Mouse (Mus musculus): ENCODE results near the gene Reck. TPM values are rescaled to one million over a fixed set of nuclear protein-coding genes. Genes with fewer than 3 reads are reported as not detected.

The Reck gene
- 1 to 10 TPM in 1 of 2 experiments, under 1 TPM in 1; 0.06 to 6.3 TPM for polyA plus RNA-seq (2012; fragmentation: generic; extraction: Trizol)

DNA sequence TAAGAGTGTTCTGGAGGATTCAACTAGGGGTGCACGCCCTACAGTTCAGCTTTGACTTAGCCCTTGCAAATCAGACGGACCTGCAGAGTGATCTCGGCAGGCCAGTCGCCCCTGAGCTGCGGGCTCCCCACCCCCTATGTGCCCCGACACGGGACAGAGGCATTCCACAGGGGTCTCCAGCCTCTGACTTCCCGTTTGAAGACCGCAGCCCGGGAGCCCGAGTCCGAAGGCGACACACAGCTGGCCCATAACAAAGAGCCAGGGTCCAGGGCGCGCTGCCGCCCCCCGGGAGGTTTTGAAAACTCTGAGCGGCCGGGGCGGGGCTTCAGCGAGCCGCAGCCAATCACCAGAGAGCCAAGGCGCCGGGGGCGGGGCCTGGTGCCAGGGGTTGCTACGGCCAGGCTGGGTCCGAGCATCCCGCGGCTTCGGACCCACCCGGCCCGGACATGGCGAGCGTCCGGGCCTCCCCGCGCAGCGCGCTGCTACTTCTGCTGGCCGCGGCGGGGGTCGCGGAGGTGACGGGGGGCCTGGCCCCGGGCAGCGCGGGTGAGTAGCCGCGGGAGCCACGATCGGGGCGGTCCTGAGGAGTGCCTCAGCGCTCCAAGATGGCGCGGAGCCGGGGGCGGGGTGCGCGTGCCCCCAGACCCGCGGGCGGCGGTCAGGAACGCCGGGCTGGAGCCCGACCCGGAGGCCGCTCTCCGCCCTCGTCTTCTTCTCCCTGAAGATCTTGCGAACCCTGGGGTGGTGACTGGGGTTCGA, at the start of gene Reck:
Reck (plus strand) TSS at position 371 of the 759 bp plus-strand sequence.

DNA sequence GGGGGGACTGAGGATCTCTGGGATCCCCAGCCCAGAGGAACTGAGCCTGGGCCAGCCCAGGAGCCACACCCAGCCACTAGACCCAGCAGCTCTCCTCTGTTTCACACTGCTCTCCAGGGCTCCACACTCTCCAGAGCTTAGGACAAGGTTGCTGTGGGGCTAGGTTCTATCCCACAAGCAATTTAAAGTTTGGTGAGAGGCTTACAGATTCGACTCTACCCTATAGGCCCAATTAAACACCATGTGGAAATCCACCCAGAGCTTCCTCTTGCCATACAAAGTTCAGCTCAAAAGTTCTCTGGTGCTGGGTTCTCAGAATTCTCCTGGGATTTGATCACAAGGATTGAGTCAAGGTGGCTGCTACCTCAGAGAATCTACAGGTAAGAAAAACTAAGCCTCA, 35.2 kb upstream of the Reck start, which contains the start of gene Olfr157:
Olfr157 (minus strand) TSS at position 101 of the 400 bp plus-strand sequence.

DNA sequence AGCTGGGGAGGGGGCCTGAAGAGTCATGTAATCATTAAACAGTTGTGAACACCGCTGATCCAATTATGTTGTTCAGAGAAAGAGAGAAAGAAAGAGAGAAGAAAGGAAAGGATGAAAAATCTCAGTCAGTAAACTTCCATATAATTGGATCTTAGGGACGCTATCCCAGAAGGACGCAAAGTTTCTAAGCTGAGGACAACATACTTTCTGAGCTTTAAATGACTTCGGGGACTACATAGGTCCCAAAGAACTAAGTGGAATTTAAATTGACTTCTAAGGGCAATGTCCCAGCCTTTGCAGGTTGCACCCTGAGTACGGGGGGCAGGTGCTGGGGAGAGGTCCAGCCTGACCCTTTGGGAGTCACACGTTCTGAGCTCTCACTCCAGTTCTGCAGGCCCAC, 24.1 kb upstream of the Reck start, which contains the start of gene Olfr155:
Olfr155 (plus strand) TSS at position 301 of the 400 bp plus-strand sequence.

DNA sequence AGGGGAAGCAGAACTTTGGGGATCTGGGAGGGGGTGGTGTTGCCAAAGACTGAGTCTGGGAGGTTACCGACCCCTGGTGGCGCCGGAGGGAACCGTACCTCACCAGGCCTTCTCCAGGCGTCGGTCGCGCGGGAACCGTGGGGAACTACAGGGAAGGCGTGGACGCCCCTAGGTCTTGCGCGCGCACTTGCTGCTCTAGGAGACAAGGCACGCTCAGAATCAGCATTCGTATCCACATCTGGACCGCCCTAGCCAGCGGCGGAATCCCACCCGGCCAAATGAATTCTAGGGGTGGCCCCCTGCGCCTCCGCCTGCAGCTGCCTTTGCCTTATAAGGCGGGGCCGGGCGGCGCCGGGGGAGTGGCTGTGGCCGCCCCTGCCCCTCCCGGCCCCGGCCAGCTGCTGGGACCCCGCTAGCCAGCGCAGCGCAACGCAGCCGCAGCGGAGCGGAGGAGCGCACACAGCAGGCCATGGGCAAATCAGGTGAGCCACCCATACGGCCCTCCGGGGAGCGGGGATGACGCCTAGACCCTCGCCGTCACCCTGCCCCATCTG, 82.0 kb downstream of the Reck start, which contains the start of gene Glipr2:
Glipr2 (plus strand) TSS at position 110 of the 554 bp plus-strand sequence.

DNA sequence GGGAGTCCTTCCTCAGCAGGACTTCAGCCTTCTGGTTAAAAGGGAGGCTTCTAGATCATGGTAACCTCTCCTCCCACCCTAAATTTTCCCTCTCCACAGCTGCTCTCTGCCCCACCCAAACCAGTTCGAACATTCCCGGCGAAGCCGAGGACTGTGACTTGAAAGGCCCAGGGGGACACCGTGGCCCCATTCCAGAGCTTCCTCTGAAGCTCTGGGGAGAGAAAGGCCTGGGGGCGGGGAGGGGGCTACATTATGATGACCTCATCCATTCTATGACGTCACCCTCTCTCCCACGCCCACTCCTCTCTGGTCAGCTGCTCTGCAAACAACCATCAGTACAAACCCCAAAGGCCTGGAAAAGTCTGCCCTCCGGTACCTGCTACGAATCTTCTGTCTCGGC, 107.9 kb downstream of the Reck start, which contains the start of gene Ccin:
Ccin (plus strand) TSS at position 303 of the 400 bp plus-strand sequence.

Other genes with a start within 250 kb of the Reck start
- gene Npr2, start 243.6 kb upstream of the Reck start, polyA plus RNA-seq (2012; fragmentation: generic; extraction: Trizol), result 10 to 100 TPM in 1 of 2 experiments, 1 to 10 TPM in 1; 5.4 to 63.4 TPM
- gene Spag8, start 221.9 kb upstream of the Reck start, polyA plus RNA-seq (2012; fragmentation: generic; extraction: Trizol), result under 1 TPM; 0.02 to 0.26 TPM
- gene Hint2, start 219.1 kb upstream of the Reck start, polyA plus RNA-seq (2012; fragmentation: generic; extraction: Trizol), result 100 to 1,000 TPM in 1 of 2 experiments, 10 to 100 TPM in 1; 99.0 to 148 TPM
- gene Tmem8b, start 206.6 kb upstream of the Reck start, polyA plus RNA-seq (2012; fragmentation: generic; extraction: Trizol), result 1 to 10 TPM in 1 of 2 experiments, under 1 TPM in 1; 0.16 to 3.7 TPM
- gene Fam221b, start 206.4 kb upstream of the Reck start, polyA plus RNA-seq (2012; fragmentation: generic; extraction: Trizol), result 1 to 10 TPM; 3.9 to 6.0 TPM
- under 1 TPM in 1 of 2 experiments, not detected in 1; 0.01 TPM for gene Olfr70, start 174.7 kb upstream of the Reck start, polyA plus RNA-seq (2012; fragmentation: generic; extraction: Trizol)
- not detected for gene Olfr71, start 165.3 kb upstream of the Reck start, polyA plus RNA-seq (2012; fragmentation: generic; extraction: Trizol)
- gene Hrct1, start 148.3 kb upstream of the Reck start, polyA plus RNA-seq (2012; fragmentation: generic; extraction: Trizol), result 1 to 10 TPM; 2.0 to 2.5 TPM
- under 1 TPM; 0.01 to 0.02 TPM for gene Spaar, start 145.5 kb upstream of the Reck start, polyA plus RNA-seq (2012; fragmentation: generic; extraction: Trizol)
- not detected for gene Olfr159, start 104.5 kb upstream of the Reck start, polyA plus RNA-seq (2012; fragmentation: generic; extraction: Trizol)
- not detected for gene Olfr156, start 51.6 kb upstream of the Reck start, polyA plus RNA-seq (2012; fragmentation: generic; extraction: Trizol)
- not detected for gene Olfr157, start 35.3 kb upstream of the Reck start, polyA plus RNA-seq (2012; fragmentation: generic; extraction: Trizol)
- gene Olfr155, start 24.0 kb upstream of the Reck start, polyA plus RNA-seq (2012; fragmentation: generic; extraction: Trizol), result not detected
- gene Glipr2, start 81.9 kb downstream of the Reck start, polyA plus RNA-seq (2012; fragmentation: generic; extraction: Trizol), result 10 to 100 TPM; 45.6 to 68.0 TPM
- under 1 TPM in 1 of 2 experiments, not detected in 1; 0.09 TPM for gene Ccin, start 108.0 kb downstream of the Reck start, polyA plus RNA-seq (2012; fragmentation: generic; extraction: Trizol)
- gene Clta, start 128.9 kb downstream of the Reck start, polyA plus RNA-seq (2012; fragmentation: generic; extraction: Trizol), result 100 to 1,000 TPM; 487 to 576 TPM
- gene Gne, start 208.6 kb downstream of the Reck start, polyA plus RNA-seq (2012; fragmentation: generic; extraction: Trizol), result 10 to 100 TPM; 23.0 to 24.6 TPM